Mouse (Mus musculus) intestine, postnatal 0 days (tissue): Measurements from ENCODE around the gene Pdia4. TPM values are rescaled to one million over a fixed set of nuclear protein-coding genes. Genes with fewer than 3 reads are reported as not detected.
A peak's percentile ranks its signal among the peaks of the same experiment; 100 is the strongest.

Experiments
- ATAC-seq: fragments of 200-750 bp; cut with Nextera tagmentation; 2 replicates; pipeline ENCODE4 v1.8.0; 2017; ENCODE audit warnings: mild to moderate bottlenecking, moderate TSS enrichment, moderate library complexity
- H3K27ac ChIP-seq: fragments of 300-500 bp; sonication (generic); 2 replicates; pipeline ENCODE4 v1.5.1; 2014; ENCODE audit warnings: mild to moderate bottlenecking, low read depth, low read length, moderate library complexity
- H3K27me3 ChIP-seq: fragments of 300-500 bp; sonication (generic); replicated peaks from 2 replicates; pipeline ENCODE4 v1.6.1; 2014; ENCODE audit warnings: low read length, mixed read lengths; ENCODE audit not compliant: control insufficient read depth, insufficient read depth
- H3K36me3 ChIP-seq: fragments of 300-500 bp; sonication (generic); 2 replicates; pipeline ENCODE4 v1.6.1; 2014; ENCODE audit warnings: mild to moderate bottlenecking, moderate library complexity; ENCODE audit not compliant: control insufficient read depth, insufficient read depth
- H3K4me1 ChIP-seq: fragments of 300-500 bp; sonication (generic); replicated peaks from 2 replicates; pipeline ENCODE4 v1.6.1; 2014; ENCODE audit warnings: antibody characterized with exemption, low read length, mixed read lengths; ENCODE audit not compliant: control insufficient read depth, insufficient read depth
- H3K4me2 ChIP-seq: fragments of 300-500 bp; sonication (generic); replicated peaks from 2 replicates; pipeline ENCODE4 v1.6.1; 2014; ENCODE audit warnings: low read depth, mild to moderate bottlenecking, moderate library complexity
- H3K4me3 ChIP-seq: fragments of 300-500 bp; sonication (generic); 2 replicates; pipeline ENCODE4 v1.5.1; 2014; ENCODE audit warnings: low read depth, low read length
- H3K9ac ChIP-seq: fragments of 300-500 bp; sonication (generic); 2 replicates; pipeline ENCODE4 v1.6.1; 2014; ENCODE audit warnings: mild to moderate bottlenecking, low read depth, low read length
- H3K9me3 ChIP-seq: fragments of 300-500 bp; sonication (generic); 2 replicates; pipeline ENCODE4 v1.6.1; 2016; ENCODE audit warnings: mixed run types; ENCODE audit not compliant: control insufficient read depth
- CTCF ChIP-seq: sonication (generic); IDR thresholded peaks from 2 replicates; pipeline ENCODE4 v1.5.1; 2016; ENCODE audit warnings: low read depth, mild to moderate bottlenecking, control low read depth, antibody characterized with exemption, moderate library complexity
- whole genome bisulfite sequencing: fragments of 180-500 bp; shearing (Covaris S2); extraction: QIAGEN DNeasy Blood & Tissue Kit; methylation state at CpG from one replicate; pipeline ENCODE4 v1.1.7; 2014; 5-methylcytosine and 5-hydroxymethylcytosine counted together
- polyA plus RNA-seq: library from polyadenylated mRNA; unstranded; fragments of >200 nt; fragmentation: Nextera tagmentation; extraction: Ambion mirVana; gene quantifications from 2 replicates; pipeline ENCODE4 v1.2.1, GENCODE M21; 2015

Pdia4 gene
- polyA plus RNA-seq, 1 experiment from 2014 or later: 95.9 TPM

GRCm38 (mm10) chr6:47792533-47792932, 20.7 kb downstream of the Pdia4 start:
- Histone ChIP-seq H3K9ac (no peak overlapping the region), H3K27me3 (no peaks in the 10 kb centered on the region), H3K4me3 (no peak overlapping the region), H3K27ac (no peak overlapping the region), H3K4me1 (peaks cover 7% of the 10 kb centered on the region; the same call in 1 of the 2 replicates), H3K9me3 (no peaks in the 10 kb centered on the region), H3K36me3 (peaks cover 26% of the 10 kb centered on the region), H3K4me2 (no peak overlapping the region)
- no peak for TF ChIP-seq CTCF
- 94% methylated on average over 2 of the region's 2 CpGs for WGBS
- ATAC-seq: no peak

- Histone ChIP-seq H3K9ac (no peak overlapping the region), H3K4me3 (no peak overlapping the region), H3K9me3 (no peaks in the 10 kb centered on the region), H3K36me3 (peaks cover 11% of the 10 kb centered on the region; the same call in 1 of the 2 replicates), H3K27me3 (no peaks in the 10 kb centered on the region), H3K4me1 (peaks cover 7% of the 10 kb centered on the region; the same call in 1 of the 2 replicates), H3K4me2 (no peak overlapping the region), H3K27ac (no peak overlapping the region)
- peak; percentile 64; the same call in 1 of the 2 replicates for ATAC-seq
- WGBS: 48% methylated on average over 2 of the region's 2 CpGs
- no peak for TF ChIP-seq CTCF
Measured at GRCm38 (mm10) chr6:47790745-47791144, 22.5 kb downstream of the Pdia4 start.

- Histone ChIP-seq H3K4me1 (peaks cover 7% of the 10 kb centered on the region; the same call in 1 of the 2 replicates), H3K27me3 (no peaks in the 10 kb centered on the region), H3K4me2 (peak overlapping the region; percentile 72), H3K27ac (peak overlapping the region; percentile 86), H3K9me3 (no peaks in the 10 kb centered on the region), H3K36me3 (no peaks in the 10 kb centered on the region), H3K4me3 (peak overlapping the region; percentile 32), H3K9ac (peak overlapping the region; percentile 19)
- no peak for TF ChIP-seq CTCF
- ATAC-seq: no peak
- WGBS: 9% methylated on average over 3 of the region's 3 CpGs
Measured at GRCm38 (mm10) chr6:47788821-47789220, 24.4 kb downstream of the Pdia4 start.

- Histone ChIP-seq H3K4me3 (peak overlapping the region; percentile 32), H3K27me3 (no peaks in the 10 kb centered on the region), H3K4me1 (peaks cover 7% of the 10 kb centered on the region; the same call in 1 of the 2 replicates), H3K9me3 (no peaks in the 10 kb centered on the region), H3K9ac (peak overlapping the region; percentile 19), H3K36me3 (no peaks in the 10 kb centered on the region), H3K4me2 (peak overlapping the region; percentile 72), H3K27ac (peak overlapping the region; percentile 86)
- TF ChIP-seq CTCF: peak; percentile 14; the same call in 1 of the 2 replicates
- WGBS: under 1% methylated on average over 18 of the region's 18 CpGs
- ATAC-seq: peak; percentile 84
Measured at GRCm38 (mm10) chr6:47787941-47788736, 25.1 kb downstream of the Pdia4 start.

- WGBS: 64% methylated on average over 5 of the region's 5 CpGs
- 0 out of 2 replicates have a peak, but pooled peaks cover 4% of the 10 kb centered on the region for H3K4me1 ChIP-seq
- H3K27ac ChIP-seq: no peak overlapping the region
- H3K4me2 ChIP-seq: no peak overlapping the region
- H3K36me3 ChIP-seq: no peaks in the 10 kb centered on the region
- H3K9ac ChIP-seq: no peak overlapping the region
- no peaks in the 10 kb centered on the region for H3K9me3 ChIP-seq
- ATAC-seq: no peak
- H3K27me3 ChIP-seq: no peaks in the 10 kb centered on the region
- TF ChIP-seq CTCF: no peak
- H3K4me3 ChIP-seq: no peak overlapping the region
Measured at GRCm38 (mm10) chr6:47784707-47785412, 28.4 kb downstream of the Pdia4 start.
